Mouse (Mus musculus) adrenal gland, postnatal 36 days (tissue): ENCODE results near the gene Slc41a3. TPM values are rescaled to one million over a fixed set of nuclear protein-coding genes. Genes with fewer than 3 reads are reported as not detected.
A peak's percentile ranks its signal among the peaks of the same experiment; 100 is the strongest.

Source experiments
- DNase-seq, 2 experiments: peaks; one replicate each; pipeline ENCODE4 v3.0.0; 2021; ENCODE audit warnings: mixed read lengths in 1 of 2
- microRNA-seq: library from miRNA; unstranded; fragments of <30 nt; microRNA quantifications from one replicate; pipeline ENCODE4 v1.2.0, GENCODE M21; 2021
- total RNA-seq, 2 experiments: library from RNA; stranded (reverse); gene quantifications; 2 replicates each; pipeline ENCODE4 v1.2.3; 2021

Slc41a3 gene
- total RNA-seq, 2 experiments from 2014 or later = 25.5 to 70.3 TPM

DNA sequence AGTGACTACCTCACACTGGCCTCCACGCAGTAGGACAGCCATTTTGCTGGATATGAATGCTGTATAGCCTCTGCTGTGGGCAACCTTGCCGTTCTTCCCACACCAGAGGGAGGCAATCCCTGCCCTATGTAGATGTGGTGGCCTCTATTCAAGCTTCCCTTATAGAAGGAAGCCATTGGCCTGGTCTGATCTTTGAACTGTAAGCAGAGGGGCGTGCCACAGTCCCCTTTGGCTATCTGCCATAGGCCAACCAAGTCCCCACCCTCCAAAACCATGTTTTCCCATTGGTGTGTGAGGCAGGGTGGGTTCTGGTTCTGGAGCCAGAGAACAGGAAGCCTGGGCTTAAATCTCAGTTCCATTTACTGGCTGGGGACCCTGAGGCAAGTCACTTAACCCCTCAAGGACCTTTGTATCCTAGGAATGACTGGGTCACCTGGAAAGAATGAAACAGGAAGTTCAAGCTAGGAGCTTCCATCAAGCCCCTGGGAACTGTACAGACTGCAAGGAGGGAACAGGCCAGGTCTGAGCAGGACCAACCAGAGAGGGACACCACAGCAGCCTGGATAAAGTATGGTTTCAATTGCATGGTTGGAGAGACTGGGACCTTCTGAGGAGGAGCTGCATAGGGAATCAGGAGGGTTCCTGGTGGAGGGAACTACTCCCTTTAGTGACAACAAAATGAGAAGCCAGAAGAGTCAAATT lies 79.5 kb downstream of the Slc41a3 start:
- no peak for DNase-seq

DNA sequence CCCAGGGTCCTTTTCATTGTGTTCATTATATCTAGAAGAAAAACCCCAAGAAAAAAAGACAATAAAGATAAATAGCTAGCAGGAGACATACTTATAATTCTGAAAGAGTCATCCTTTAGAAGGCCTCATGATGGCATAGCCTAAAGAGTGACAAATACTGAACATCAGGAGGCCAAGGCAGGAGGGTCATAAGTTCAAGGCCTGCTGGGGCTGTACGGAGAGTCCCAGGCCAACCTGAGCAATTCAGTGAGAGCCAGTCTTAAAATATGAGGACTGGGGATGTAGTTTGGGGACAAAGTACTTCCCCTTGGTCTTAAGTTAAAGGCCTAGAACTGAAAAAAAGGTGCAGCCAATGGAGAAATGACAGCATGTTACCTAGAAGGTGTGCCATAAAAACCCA lies 82.3 kb downstream of the Slc41a3 start:
- DNase-seq = peak in 1 of 2 experiments; percentile 61

- no peak for DNase-seq
Observed at GRCm38 (mm10) chr6:90688003-90688402, 83.5 kb downstream of the Slc41a3 start.

DNA sequence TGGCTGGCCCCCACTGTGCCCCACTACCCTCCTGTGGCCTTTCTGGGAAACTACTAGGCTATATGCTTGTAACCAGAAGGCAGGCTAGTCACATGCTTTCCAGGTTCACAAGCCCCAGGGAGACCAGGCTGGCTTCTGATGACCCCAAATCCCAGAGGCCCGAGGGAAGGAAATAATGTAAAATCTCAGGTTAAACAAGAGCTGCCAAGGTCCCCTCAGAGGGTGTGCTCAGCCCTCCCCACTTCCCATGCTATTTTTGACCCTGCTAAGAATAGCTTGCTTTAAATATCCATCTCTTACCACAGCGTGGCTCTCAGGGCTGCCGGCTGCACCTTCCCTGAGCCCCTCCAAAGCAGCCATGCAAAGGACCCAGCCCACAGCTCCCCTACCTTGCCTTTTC lies 84.2 kb downstream of the Slc41a3 start:
- DNase-seq = no peak

DNA sequence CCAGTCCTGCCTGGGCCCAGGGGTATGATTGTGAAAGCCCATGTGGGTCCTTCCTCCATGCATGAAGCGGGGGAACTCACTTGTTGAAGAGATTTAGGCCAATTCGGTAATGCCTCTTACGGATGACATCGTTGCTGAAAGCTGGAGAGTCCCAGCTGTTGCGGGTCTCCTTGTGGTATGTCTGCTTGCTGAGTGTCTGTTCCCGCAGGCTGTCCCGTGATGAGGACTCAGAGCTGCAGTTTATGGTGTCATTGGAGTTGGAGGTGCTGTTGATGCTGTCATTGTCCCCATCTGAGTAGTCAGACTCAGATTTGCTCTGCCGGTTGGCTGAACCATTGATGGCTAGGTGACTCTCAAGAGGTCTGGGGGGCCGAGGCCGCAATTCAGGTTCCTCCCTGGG lies 85.0 kb downstream of the Slc41a3 start:
- no peak for DNase-seq

- DNase-seq = peak in 1 of 2 experiments; percentile 58
Observed at GRCm38 (mm10) chr6:90691935-90692334, 87.4 kb downstream of the Slc41a3 start.

GRCm38 (mm10) chr6:90692404-90692803 lies 87.9 kb downstream of the Slc41a3 start:
- no peak for DNase-seq

DNA sequence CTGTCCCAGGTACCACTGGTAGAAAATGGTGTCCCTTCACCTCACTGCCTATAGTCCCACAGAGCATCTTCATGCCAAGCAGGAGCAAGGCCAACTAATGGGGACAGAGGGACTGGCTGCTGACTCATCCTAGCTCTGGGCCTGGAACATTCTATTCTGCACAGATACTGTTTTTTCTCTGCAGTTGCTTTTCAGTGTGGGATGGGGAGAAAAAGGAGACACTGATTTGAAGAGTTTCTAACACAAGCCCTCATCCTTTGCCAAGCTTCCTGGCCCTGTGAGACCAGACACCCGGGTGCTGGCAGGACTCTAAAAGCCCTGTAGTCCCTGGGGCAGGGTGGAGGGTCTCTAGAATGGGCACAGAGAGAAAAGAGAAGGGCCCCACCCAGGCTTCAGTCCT lies 91.2 kb downstream of the Slc41a3 start:
- peak; percentile 70 to 73 for DNase-seq

Small RNA genes lying within 50 kb of the gene (microRNA-seq; reads per million reads assigned to microRNA genes)
- gene Gm24816 = not detected

Other genes with a start within 250 kb of the Slc41a3 start
- gene Zxdc, start 235.2 kb upstream of the Slc41a3 start, total RNA-seq = 10 to 100 TPM; 25.1 to 33.2 TPM
- gene Cfap100, start 175.9 kb upstream of the Slc41a3 start, total RNA-seq = 1 to 10 TPM in 1 of 2 experiments, under 1 TPM in 1; 0.46 to 1.2 TPM
- 10 to 100 TPM; 31.8 to 35.7 TPM for gene Klf15, start 142.1 kb upstream of the Slc41a3 start, total RNA-seq
- 100 to 1,000 TPM; 136 to 172 TPM for gene Aldh1l1, start 118.3 kb upstream of the Slc41a3 start, total RNA-seq